19 mouse cellular contexts compared by ENCODE assay signal in genomic region chr6:146944830-146945229, GRCm38 (mm10). TPM values are rescaled to one million over a fixed set of nuclear protein-coding genes. Genes with fewer than 3 reads are reported as not detected.
DNase-seq lines count a peak whose midpoint lies in the region; ATAC-seq lines count a peak whose summit lies in the region.
"Had no signal": no experiment of that assay in that cellular context is flagged by ENCODE, and none has a peak within 500 bp of the region (broad histone marks: within the 10 kb centered on the region; RNA-seq: fewer than 3 reads in every experiment).

No protein-coding gene starts in this region.

- no peak overlapping the region for H3K4me2 ChIP-seq in heart, embryonic 14.5 days (ENCODE audit: low read length)
- H3K4me2 ChIP-seq in liver, embryonic 11.5 days = no peak overlapping the region
- H3K4me2 ChIP-seq in embryonic facial prominence, embryonic 15.5 days (replicated peaks) = no peak overlapping the region
- no peak overlapping the region for H3K4me2 ChIP-seq in stomach, embryonic 15.5 days
- H3K4me2 ChIP-seq: midbrain, embryonic 13.5 days had no signal

- WGBS in heart, embryonic 14.5 days = 37% methylated on average over 4 of the region's 4 CpGs
- 68% methylated on average over 4 of the region's 4 CpGs for WGBS in liver, embryonic 11.5 days
- WGBS in embryonic facial prominence, embryonic 15.5 days = 63% methylated on average over 4 of the region's 4 CpGs
- 39% methylated on average over 4 of the region's 4 CpGs for WGBS in stomach, embryonic 15.5 days

- H3K27me3 ChIP-seq in heart, embryonic 14.5 days (ENCODE audit: control insufficient read depth, insufficient read depth, low read length) = no peaks in the 10 kb centered on the region
- H3K27me3 ChIP-seq in liver, embryonic 11.5 days (replicated peaks; ENCODE audit: control insufficient read depth, insufficient read depth, low read length) = no peaks in the 10 kb centered on the region
- H3K27me3 ChIP-seq in embryonic facial prominence, embryonic 15.5 days = no peaks in the 10 kb centered on the region
- H3K27me3 ChIP-seq in stomach, embryonic 15.5 days (replicated peaks) = no peaks in the 10 kb centered on the region

- ATAC-seq in heart, embryonic 14.5 days (ENCODE audit: insufficient number of reproducible peaks, insufficient read depth, low FRiP score, low read depth) = no peak
- no peak for ATAC-seq in liver, embryonic 11.5 days (replicated peaks; ENCODE audit: low FRiP score)
- no peak for ATAC-seq in embryonic facial prominence, embryonic 15.5 days (ENCODE audit: insufficient number of reproducible peaks, low FRiP score, low TSS enrichment, low read depth)
- no peak for ATAC-seq in stomach, embryonic 15.5 days (ENCODE audit: insufficient read depth, low FRiP score, low read depth)
- ATAC-seq: hindbrain, embryonic 16.5 days; midbrain, embryonic 13.5 days had no signal

- DNase-seq in heart, postnatal 36 days = no peak
- DNase-seq in liver, embryonic 11.5 days (ENCODE audit: low spot score) = no peak
- DNase-seq in liver = no peak
- no peak for DNase-seq in layer of hippocampus, adult 11-12 months (ENCODE audit: low spot score)
- DNase-seq: cerebellum, adult 9-10 months; embryo, embryonic 11 days; kidney, postnatal 36 days; layer of hippocampus, postnatal 36 days; left cerebral cortex, postnatal 4 days; right cerebral cortex, postnatal 25 days; thymus, postnatal 25 days had no signal

- H3K36me3 ChIP-seq in heart, embryonic 14.5 days (ENCODE audit: control insufficient read depth, insufficient read depth, low read length) = peaks cover 2% of the 10 kb centered on the region; the same call in 1 of the 2 replicates
- no peaks in the 10 kb centered on the region for H3K36me3 ChIP-seq in liver, embryonic 11.5 days (ENCODE audit: control insufficient read depth, insufficient read depth, low read length)
- H3K36me3 ChIP-seq in embryonic facial prominence, embryonic 15.5 days = 0 out of 2 replicates have a peak, but pooled peaks cover under 1% of the 10 kb centered on the region
- H3K36me3 ChIP-seq in stomach, embryonic 15.5 days = no peaks in the 10 kb centered on the region
- H3K36me3 ChIP-seq: midbrain, embryonic 13.5 days had no signal

- intact Hi-C loops in heart, postnatal 36 days (cut with DNase I) = loop anchor here (5.0 kb wide), 1 partner anchor 33 kb away; no protein-coding TSS in a partner anchor

- no peaks in the 10 kb centered on the region for H3K9me3 ChIP-seq in heart, embryonic 14.5 days (ENCODE audit: control insufficient read depth, low read length)
- H3K9me3 ChIP-seq in liver, embryonic 11.5 days (ENCODE audit: control insufficient read depth, low read length) = no peaks in the 10 kb centered on the region
- H3K9me3 ChIP-seq in embryonic facial prominence, embryonic 15.5 days (replicated peaks) = no peaks in the 10 kb centered on the region
- H3K9me3 ChIP-seq in stomach, embryonic 15.5 days = no peaks in the 10 kb centered on the region
- H3K9me3 ChIP-seq: midbrain, embryonic 13.5 days had no signal

- peaks cover 24 to 48% of the 10 kb centered on the region in 2 experiments for H3K4me1 ChIP-seq in heart, embryonic 14.5 days (ENCODE audit: control insufficient read depth in 2 of 2, insufficient read depth in 2 of 2, low read length in 2 of 2)
- peaks cover 44% of the 10 kb centered on the region for H3K4me1 ChIP-seq in liver, embryonic 11.5 days (replicated peaks; ENCODE audit: control insufficient read depth, insufficient read depth, low read length)
- peaks cover 22% of the 10 kb centered on the region for H3K4me1 ChIP-seq in embryonic facial prominence, embryonic 15.5 days
- peaks cover 17% of the 10 kb centered on the region for H3K4me1 ChIP-seq in stomach, embryonic 15.5 days
- H3K4me1 ChIP-seq: midbrain, embryonic 13.5 days had no signal

- H3K4me3 ChIP-seq in heart, embryonic 14.5 days (ENCODE audit: control insufficient read depth in 1 of 2, insufficient read depth in 1 of 2, low read depth in 1 of 2, low read length in 2 of 2) = no peak overlapping the region
- H3K4me3 ChIP-seq in liver, embryonic 11.5 days (ENCODE audit: low read depth, low read length) = no peak overlapping the region
- H3K4me3 ChIP-seq in embryonic facial prominence, embryonic 15.5 days (replicated peaks) = no peak overlapping the region
- H3K4me3 ChIP-seq in stomach, embryonic 15.5 days (replicated peaks) = no peak overlapping the region
- H3K4me3 ChIP-seq: midbrain, embryonic 13.5 days had no signal

- no peak overlapping the region for H3K9ac ChIP-seq in heart, embryonic 14.5 days (ENCODE audit: low read length)
- H3K9ac ChIP-seq in liver, embryonic 11.5 days (ENCODE audit: low read depth, low read length) = no peak overlapping the region
- H3K9ac ChIP-seq in embryonic facial prominence, embryonic 15.5 days = no peak overlapping the region
- H3K9ac ChIP-seq in stomach, embryonic 15.5 days = no peak overlapping the region
- H3K9ac ChIP-seq: midbrain, embryonic 13.5 days had no signal

- peak overlapping the region; percentile 6 to 7; a peak in 1 of 4 replicates for H3K27ac ChIP-seq in heart, embryonic 14.5 days (replicated peaks in 1 of 2; ENCODE audit: control insufficient read depth in 1 of 2, insufficient read depth in 1 of 2, low read depth in 2 of 2, low read length in 2 of 2)
- peak overlapping the region; percentile 19; the same call in 1 of the 2 replicates for H3K27ac ChIP-seq in liver, embryonic 11.5 days (ENCODE audit: low read depth, low read length)
- H3K27ac ChIP-seq in embryonic facial prominence, embryonic 15.5 days (replicated peaks) = peak overlapping the region; percentile 7; the same call in 1 of the 2 replicates
- peak overlapping the region; percentile 23; the same call in 1 of the 2 replicates for H3K27ac ChIP-seq in stomach, embryonic 15.5 days
- H3K27ac ChIP-seq: midbrain, embryonic 13.5 days had no signal

RNA-seq across cellular contexts. Expression of gene 1700034J05Rik, which starts 9.4 kb away (rescaled TPM):
- polyA plus RNA-seq in heart, embryonic 14.5 days (2014; fragmentation: Nextera tagmentation; extraction: Ambion mirVana) = 0.19 and 0.41 TPM in 2 replicates
- total RNA-seq in heart, postnatal 36 days (2021) = not detected
- polyA plus RNA-seq in liver, embryonic 11.5 days (2014; fragmentation: Nextera tagmentation; extraction: Ambion mirVana) = 0.08 and 0.17 TPM in 2 replicates
- polyA plus RNA-seq in embryonic facial prominence, embryonic 15.5 days (2015; fragmentation: Nextera tagmentation; extraction: Ambion mirVana) = 0.16 and 0.39 TPM in 2 replicates
- polyA plus RNA-seq in stomach, embryonic 15.5 days (2015; fragmentation: Nextera tagmentation; extraction: Ambion mirVana) = 0.12 and 0.18 TPM in 2 replicates
- total RNA-seq: adrenal gland, adult 18-20 months; gastrocnemius, postnatal 4 days; layer of hippocampus, postnatal 36 days; left cerebral cortex, postnatal 4 days had no signal
- polyA plus RNA-seq: frontal cortex, adult 2 months had no signal

RNA-seq across cellular contexts. Expression of gene Ppfibp1, which starts 56.5 kb away (rescaled TPM):
- 50.6 and 62.7 TPM in 2 replicates for polyA plus RNA-seq in heart, embryonic 14.5 days (2014; fragmentation: Nextera tagmentation; extraction: Ambion mirVana)
- 100 to 1,000 TPM; 111 to 115 TPM for total RNA-seq in heart, postnatal 36 days (2021)
- 31.1 and 33.1 TPM in 2 replicates for polyA plus RNA-seq in liver, embryonic 11.5 days (2014; fragmentation: Nextera tagmentation; extraction: Ambion mirVana)
- 54.2 and 54.6 TPM in 2 replicates for polyA plus RNA-seq in embryonic facial prominence, embryonic 15.5 days (2015; fragmentation: Nextera tagmentation; extraction: Ambion mirVana)
- polyA plus RNA-seq in stomach, embryonic 15.5 days (2015; fragmentation: Nextera tagmentation; extraction: Ambion mirVana) = 40.9 and 42.8 TPM in 2 replicates
